Mouse (Mus musculus): ENCODE results near the gene Tmem107.

The Tmem107 gene

GRCm38 (mm10) chr11:69108223-69108622 is 37.6 kb downstream of the Tmem107 start:
- no peak for DNase-seq

- no peak for DNase-seq
Measured at GRCm38 (mm10) chr11:69109032-69109900, 38.7 kb downstream of the Tmem107 start.

- DNase-seq: peak; percentile 91 to 96
Measured at GRCm38 (mm10) chr11:69110319-69111046, 39.9 kb downstream of the Tmem107 start.

- no peak for DNase-seq
Measured at GRCm38 (mm10) chr11:69111051-69111810, 40.6 kb downstream of the Tmem107 start.

GRCm38 (mm10) chr11:69111865-69112264 is 41.3 kb downstream of the Tmem107 start:
- DNase-seq: no peak

GRCm38 (mm10) chr11:69114018-69114417 is 43.4 kb downstream of the Tmem107 start:
- no peak for DNase-seq

GRCm38 (mm10) chr11:69114621-69115020 is 44.0 kb downstream of the Tmem107 start:
- DNase-seq: no peak

GRCm38 (mm10) chr11:69116843-69117242 is 46.2 kb downstream of the Tmem107 start:
- no peak for DNase-seq

- DNase-seq: peak; percentile 45 to 74
Measured at GRCm38 (mm10) chr11:69117737-69118695, 47.4 kb downstream of the Tmem107 start.

- DNase-seq: peak; percentile 89 to 92
Measured at GRCm38 (mm10) chr11:69118765-69119164, 48.2 kb downstream of the Tmem107 start.

- DNase-seq: no peak
Measured at GRCm38 (mm10) chr11:69119446-69120155, 49.0 kb downstream of the Tmem107 start.

- DNase-seq: no peak
Measured at GRCm38 (mm10) chr11:69120221-69121000, 49.8 kb downstream of the Tmem107 start, which contains the start of gene Hes7. Hes7 (plus strand) TSS chr11:69120404.

GRCm38 (mm10) chr11:69121001-69121740 is 50.6 kb downstream of the Tmem107 start:
- DNase-seq: peak in 1 of 2 experiments; percentile 60

- no peak for DNase-seq
Measured at GRCm38 (mm10) chr11:69121741-69122335, 51.2 kb downstream of the Tmem107 start.

GRCm38 (mm10) chr11:69122336-69122951 is 51.8 kb downstream of the Tmem107 start, which contains the start of gene 9130213A22Rik:
9130213A22Rik (minus strand) TSS chr11:69122589.
- peak; percentile 87 to 91 for DNase-seq

Data from kidney, postnatal 36 days (tissue).